In the genomic region with DNA sequence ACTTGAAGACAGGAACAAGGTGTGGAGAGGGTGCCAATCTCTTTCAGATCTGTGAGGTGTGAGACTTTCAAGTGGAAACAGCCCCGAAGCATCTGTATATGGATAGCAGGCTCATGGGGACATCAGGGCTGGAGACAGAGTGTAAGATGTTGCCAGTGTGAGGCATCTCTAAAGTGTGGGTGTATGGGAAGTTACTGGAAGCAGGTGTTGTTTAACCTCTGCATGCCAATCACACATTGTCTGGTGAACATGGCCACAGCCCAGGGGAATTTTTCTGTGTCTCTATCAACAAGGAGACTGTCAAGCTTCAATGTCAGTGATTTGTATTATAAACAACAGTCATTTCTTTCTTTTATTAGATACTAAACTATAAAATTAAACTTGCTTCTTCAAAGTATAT, we compare ENCODE assay signal across 29 mouse cellular contexts.
"Had no signal": no experiment of that assay in that cellular context is flagged by ENCODE, and none has a peak within 500 bp of the region (broad histone marks: within the 10 kb centered on the region; RNA-seq: fewer than 3 reads in every experiment).

No protein-coding gene starts in this region.

- H3K27me3 ChIP-seq: limb, embryonic 12.5 days; limb, embryonic 13.5 days; limb, embryonic 15.5 days; liver, embryonic 12.5 days; liver, embryonic 13.5 days; liver, embryonic 15.5 days; lung, embryonic 15.5 days; megakaryocyte, embryonic 14.5 days; midbrain, embryonic 12.5 days; midbrain, embryonic 13.5 days; midbrain, embryonic 15.5 days; neural tube, embryonic 12.5 days had no signal

- H3K36me3 ChIP-seq: limb, embryonic 10.5 days; limb, embryonic 12.5 days; limb, embryonic 13.5 days; limb, embryonic 15.5 days; liver, embryonic 12.5 days; liver, embryonic 13.5 days; liver, embryonic 15.5 days; lung, embryonic 15.5 days; midbrain, embryonic 10.5 days; midbrain, embryonic 12.5 days; midbrain, embryonic 13.5 days; midbrain, embryonic 15.5 days; neural tube, embryonic 12.5 days had no signal

- DNase-seq: left cerebral cortex, postnatal 4 days; liver; liver, embryonic 13.5 days; liver, postnatal 0 days; lung, adult 18-20 months; lung, adult 2 months; lung, embryonic 14.5 days; lung, postnatal 10 days; lung, postnatal 14 days; lung, postnatal 36 days; lung, postnatal 4 days; midbrain, embryonic 14.5 days had no signal

- H3K4me3 ChIP-seq: limb, embryonic 10.5 days; limb, embryonic 12.5 days; limb, embryonic 13.5 days; limb, embryonic 15.5 days; liver, embryonic 12.5 days; liver, embryonic 13.5 days; liver, embryonic 15.5 days; lung, embryonic 15.5 days; megakaryocyte, embryonic 14.5 days; midbrain, embryonic 10.5 days; midbrain, embryonic 12.5 days; midbrain, embryonic 13.5 days; midbrain, embryonic 15.5 days; neural tube, embryonic 12.5 days had no signal

- H3K4me2 ChIP-seq: limb, embryonic 12.5 days; limb, embryonic 13.5 days; limb, embryonic 15.5 days; liver, embryonic 11.5 days; liver, embryonic 12.5 days; liver, embryonic 13.5 days; liver, embryonic 15.5 days; lung, embryonic 14.5 days; lung, embryonic 15.5 days; midbrain, embryonic 11.5 days; midbrain, embryonic 12.5 days; midbrain, embryonic 13.5 days; midbrain, embryonic 15.5 days; neural tube, embryonic 12.5 days had no signal

- H3K9ac ChIP-seq: limb, embryonic 12.5 days; limb, embryonic 13.5 days; limb, embryonic 15.5 days; liver, embryonic 12.5 days; liver, embryonic 13.5 days; liver, embryonic 14.5 days; liver, embryonic 15.5 days; liver, postnatal 0 days; lung, embryonic 14.5 days; lung, embryonic 15.5 days; midbrain, embryonic 12.5 days; midbrain, embryonic 13.5 days; midbrain, embryonic 15.5 days; neural tube, embryonic 12.5 days had no signal

- H3K27ac ChIP-seq: limb, embryonic 10.5 days; limb, embryonic 12.5 days; limb, embryonic 13.5 days; limb, embryonic 15.5 days; liver, embryonic 12.5 days; liver, embryonic 13.5 days; liver, embryonic 14.5 days; liver, embryonic 15.5 days; lung, embryonic 15.5 days; macrophage; midbrain, embryonic 10.5 days; midbrain, embryonic 12.5 days; midbrain, embryonic 13.5 days; midbrain, embryonic 15.5 days; neural tube, embryonic 12.5 days had no signal

- H3K4me1 ChIP-seq: limb, embryonic 10.5 days; liver, embryonic 12.5 days; liver, embryonic 13.5 days; liver, embryonic 15.5 days; megakaryocyte, embryonic 14.5 days; neural tube, embryonic 12.5 days had no signal
